Mouse (Mus musculus): Measurements from ENCODE around the gene Caln1. TPM values are rescaled to one million over a fixed set of nuclear protein-coding genes. Genes with fewer than 3 reads are reported as not detected.

Gene Caln1
- polyA plus RNA-seq, 1 experiment from 2014 or later: 0.13 TPM

DNA sequence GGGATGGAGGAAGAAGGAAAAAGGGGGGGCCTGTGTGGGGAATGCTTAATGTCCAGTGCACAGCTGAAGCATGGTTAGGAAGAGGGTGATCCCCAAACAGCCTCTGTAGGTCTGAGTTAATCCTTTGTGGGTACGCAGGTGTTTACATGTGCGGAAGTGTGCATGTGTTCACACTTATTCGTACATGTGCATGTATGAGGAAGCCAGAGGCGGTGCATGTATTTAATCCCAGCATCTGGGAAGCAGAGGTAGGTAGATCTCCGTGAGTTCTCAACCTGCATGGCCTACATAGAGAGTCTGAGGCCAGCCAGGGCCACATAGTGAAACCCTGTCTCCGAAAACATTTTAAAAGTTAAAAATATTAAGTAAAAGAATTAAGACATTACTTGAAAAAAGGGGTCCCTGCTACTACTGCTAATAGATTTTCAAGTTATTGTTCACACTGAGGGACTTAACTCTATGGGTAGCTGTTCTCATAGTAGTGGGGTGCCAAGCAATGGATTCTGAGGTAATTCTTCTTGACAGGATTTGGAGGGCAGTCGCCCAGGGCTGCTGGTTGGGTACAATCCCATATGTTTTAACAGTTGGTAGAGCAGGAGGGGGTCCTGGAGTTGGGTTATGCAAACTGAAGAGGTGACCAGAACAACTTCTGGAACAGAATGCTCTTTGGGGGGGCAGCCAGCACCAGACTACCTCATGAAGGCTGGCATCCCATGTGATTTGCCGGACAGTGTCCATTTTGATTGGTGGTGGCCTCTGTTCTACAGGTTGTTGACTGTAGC, 31.1 kb downstream of the Caln1 start:
- DNase-seq (ENCODE audit: low spot score): no peak
- WGBS: 92% methylated on average over 8 of the region's 8 CpGs
- H3K4me1 ChIP-seq: no peaks in the 10 kb centered on the region
- H3K27ac ChIP-seq: no peak overlapping the region
- H3K4me3 ChIP-seq: no peak overlapping the region
- no peaks in the 10 kb centered on the region for H3K9me3 ChIP-seq (replicated peaks)
- H3K27me3 ChIP-seq (ENCODE audit: low read depth, poor library complexity, severe bottlenecking): no peaks in the 10 kb centered on the region
- H3K36me3 ChIP-seq: no peaks in the 10 kb centered on the region

- DNase-seq (ENCODE audit: low spot score): peak; percentile 73
Observed at GRCm38 (mm10) chr5:130405201-130405600, 35.9 kb downstream of the Caln1 start.

GRCm38 (mm10) chr5:130409706-130410105, 40.5 kb downstream of the Caln1 start:
- H3K4me1 ChIP-seq: no peaks in the 10 kb centered on the region
- WGBS: 98% methylated on average over 6 of the region's 6 CpGs
- H3K27me3 ChIP-seq (ENCODE audit: low read depth, poor library complexity, severe bottlenecking): no peaks in the 10 kb centered on the region
- no peak overlapping the region for H3K4me3 ChIP-seq
- no peaks in the 10 kb centered on the region for H3K36me3 ChIP-seq
- no peaks in the 10 kb centered on the region for H3K9me3 ChIP-seq (replicated peaks)
- H3K27ac ChIP-seq: no peak overlapping the region
- DNase-seq (ENCODE audit: low spot score): no peak

More at GRCm38 (mm10) chr5:130405201-130405600, 35.9 kb downstream of the Caln1 start:
- WGBS: 41% methylated on average over 1 of the region's 1 CpGs
- H3K4me3 ChIP-seq: no peak overlapping the region
- no peak overlapping the region for H3K27ac ChIP-seq
- H3K27me3 ChIP-seq (ENCODE audit: low read depth, poor library complexity, severe bottlenecking): no peaks in the 10 kb centered on the region
- no peaks in the 10 kb centered on the region for H3K9me3 ChIP-seq (replicated peaks)
- H3K4me1 ChIP-seq: no peaks in the 10 kb centered on the region
- H3K36me3 ChIP-seq: no peaks in the 10 kb centered on the region

GRCm38 (mm10) chr5:130411516-130411915, 42.3 kb downstream of the Caln1 start:
- Histone ChIP-seq H3K36me3 (no peaks in the 10 kb centered on the region), H3K9me3 (replicated peaks) (no peaks in the 10 kb centered on the region), H3K27ac (no peak overlapping the region), H3K27me3 (ENCODE audit: low read depth, poor library complexity, severe bottlenecking) (no peaks in the 10 kb centered on the region), H3K4me3 (no peak overlapping the region), H3K4me1 (no peaks in the 10 kb centered on the region)
- WGBS: 93% methylated on average over 17 of the region's 17 CpGs
- no peak for DNase-seq (ENCODE audit: low spot score)

DNA sequence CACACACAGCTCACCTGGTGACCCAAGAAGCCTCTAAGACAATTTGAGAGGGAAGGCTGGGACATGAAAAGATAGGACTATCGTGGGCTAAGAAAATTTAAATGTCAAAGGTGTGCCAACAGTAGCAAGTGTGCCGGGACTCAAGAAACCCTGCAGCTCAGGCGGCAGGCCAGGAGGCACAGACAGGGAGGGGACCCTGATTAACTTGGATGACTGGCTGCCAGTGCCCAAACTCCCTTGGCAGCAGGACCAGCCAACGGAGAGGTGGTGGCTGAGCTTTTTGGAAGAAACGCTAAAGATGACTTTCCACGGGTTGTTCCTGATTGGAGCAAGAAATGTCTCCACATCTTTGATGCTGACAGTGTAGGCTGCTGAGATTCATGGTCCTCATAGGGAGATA, 78.2 kb downstream of the Caln1 start:
- H3K27me3 ChIP-seq (ENCODE audit: low read depth, poor library complexity, severe bottlenecking): peaks cover 69% of the 10 kb centered on the region

GRCm38 (mm10) chr5:130448491-130448890, 79.2 kb downstream of the Caln1 start:
- Histone ChIP-seq H3K9me3 (replicated peaks) (no peaks in the 10 kb centered on the region), H3K27me3 (ENCODE audit: low read depth, poor library complexity, severe bottlenecking) (peaks cover 78% of the 10 kb centered on the region), H3K4me3 (peak overlapping the region; percentile 61), H3K27ac (peak overlapping the region; percentile 50; the same call in 1 of the 2 replicates), H3K36me3 (no peaks in the 10 kb centered on the region), H3K4me1 (peaks cover 21% of the 10 kb centered on the region)
- WGBS: 1% methylated on average over 20 of the region's 20 CpGs
- DNase-seq (ENCODE audit: low spot score): no peak

More for the DNA sequence above, 78.2 kb downstream of the Caln1 start:
- no peaks in the 10 kb centered on the region for H3K9me3 ChIP-seq (replicated peaks)
- no peak for DNase-seq (ENCODE audit: low spot score)
- no peak overlapping the region for H3K27ac ChIP-seq
- WGBS: 39% methylated on average over 6 of the region's 6 CpGs
- H3K36me3 ChIP-seq: no peaks in the 10 kb centered on the region
- no peak overlapping the region for H3K4me3 ChIP-seq
- H3K4me1 ChIP-seq: peaks cover 21% of the 10 kb centered on the region

DNA sequence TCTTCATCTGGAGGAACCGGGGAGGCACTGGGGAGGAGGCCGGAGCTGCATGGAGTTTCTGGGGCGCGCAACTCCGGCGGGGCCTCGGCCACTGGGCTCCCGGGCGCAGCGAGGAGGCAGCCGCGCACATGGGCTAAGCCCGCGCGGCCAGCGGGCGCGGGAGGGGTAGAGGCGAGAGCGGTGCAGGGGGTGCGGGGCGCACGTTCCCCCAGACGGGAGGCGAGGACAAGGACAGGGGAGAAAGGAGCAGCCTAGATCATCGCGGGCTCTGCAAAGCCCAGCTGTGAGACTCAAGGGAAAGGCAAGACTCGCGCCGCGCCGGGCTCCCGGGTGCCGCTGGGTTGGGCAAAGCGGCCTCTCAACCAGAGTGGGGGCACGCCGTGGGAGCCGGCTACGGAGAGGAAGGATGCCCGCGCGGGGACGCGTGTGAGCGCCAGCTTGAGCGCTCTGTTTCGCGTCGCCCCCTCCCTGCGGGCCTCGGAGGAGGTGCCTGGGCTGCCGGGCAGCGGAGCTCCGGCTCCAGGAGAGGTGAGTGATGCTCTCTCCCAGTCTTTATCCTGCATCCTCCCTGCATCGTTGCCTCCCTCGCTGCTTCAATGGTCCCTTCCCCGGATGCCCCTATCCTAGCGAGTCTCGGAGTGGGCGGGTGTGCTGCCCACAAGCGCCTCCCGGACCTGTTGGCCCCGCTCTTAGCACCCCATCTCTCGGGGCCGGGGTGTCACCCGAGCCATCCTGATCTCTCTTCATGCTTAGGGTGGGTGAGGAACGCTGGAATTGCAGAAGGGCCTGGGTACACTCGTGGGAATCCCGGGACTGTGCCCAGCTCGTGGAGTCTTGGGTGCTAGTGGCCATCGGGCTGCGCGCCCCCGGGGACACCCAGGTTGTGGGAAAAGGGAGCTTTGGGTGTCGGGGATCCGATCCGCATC, 79.9 kb downstream of the Caln1 start:
- Histone ChIP-seq H3K27ac (peak overlapping the region; percentile 50; the same call in 1 of the 2 replicates), H3K4me3 (peak overlapping the region; percentile 61), H3K36me3 (no peaks in the 10 kb centered on the region), H3K9me3 (replicated peaks) (no peaks in the 10 kb centered on the region), H3K27me3 (ENCODE audit: low read depth, poor library complexity, severe bottlenecking) (peaks cover 78% of the 10 kb centered on the region), H3K4me1 (peaks cover 21% of the 10 kb centered on the region)
- 1% methylated on average over 77 of the region's 77 CpGs for WGBS
- peak; percentile 59 for DNase-seq (ENCODE audit: low spot score)

GRCm38 (mm10) chr5:130450031-130450541, 80.8 kb downstream of the Caln1 start:
- Histone ChIP-seq H3K36me3 (no peaks in the 10 kb centered on the region), H3K9me3 (replicated peaks) (no peaks in the 10 kb centered on the region), H3K27ac (no peak overlapping the region), H3K4me1 (peaks cover 21% of the 10 kb centered on the region), H3K4me3 (peak overlapping the region; percentile 61; the same call in 1 of the 2 replicates), H3K27me3 (ENCODE audit: low read depth, poor library complexity, severe bottlenecking) (peaks cover 78% of the 10 kb centered on the region)
- DNase-seq (ENCODE audit: low spot score): peak; percentile 38
- WGBS: 8% methylated on average over 14 of the region's 14 CpGs

- no peak for DNase-seq (ENCODE audit: low spot score)
- no peaks in the 10 kb centered on the region for H3K4me1 ChIP-seq
- no peaks in the 10 kb centered on the region for H3K36me3 ChIP-seq
- H3K9me3 ChIP-seq (replicated peaks): no peaks in the 10 kb centered on the region
- 0 out of 2 replicates have a peak, but pooled peaks cover 2% of the 10 kb centered on the region for H3K27me3 ChIP-seq (ENCODE audit: low read depth, poor library complexity, severe bottlenecking)
- 92% methylated on average over 7 of the region's 7 CpGs for WGBS
- H3K27ac ChIP-seq: no peak overlapping the region
- no peak overlapping the region for H3K4me3 ChIP-seq
Observed at GRCm38 (mm10) chr5:130458076-130458475, 88.8 kb downstream of the Caln1 start.

GRCm38 (mm10) chr5:130472209-130472608, 103.0 kb downstream of the Caln1 start:
- DNase-seq (ENCODE audit: low spot score): no peak
- 82% methylated on average over 10 of the region's 10 CpGs for WGBS
- no peak overlapping the region for H3K27ac ChIP-seq
- H3K36me3 ChIP-seq: no peaks in the 10 kb centered on the region
- no peaks in the 10 kb centered on the region for H3K4me1 ChIP-seq
- no peaks in the 10 kb centered on the region for H3K9me3 ChIP-seq (replicated peaks)
- no peaks in the 10 kb centered on the region for H3K27me3 ChIP-seq (ENCODE audit: low read depth, poor library complexity, severe bottlenecking)
- H3K4me3 ChIP-seq: no peak overlapping the region

GRCm38 (mm10) chr5:130474876-130475275, 105.6 kb downstream of the Caln1 start:
- Histone ChIP-seq H3K4me1 (no peaks in the 10 kb centered on the region), H3K9me3 (replicated peaks) (no peaks in the 10 kb centered on the region), H3K4me3 (no peak overlapping the region), H3K27ac (no peak overlapping the region), H3K27me3 (ENCODE audit: low read depth, poor library complexity, severe bottlenecking) (no peaks in the 10 kb centered on the region), H3K36me3 (no peaks in the 10 kb centered on the region)
- 84% methylated on average over 6 of the region's 6 CpGs for WGBS
- DNase-seq (ENCODE audit: low spot score): no peak

DNA sequence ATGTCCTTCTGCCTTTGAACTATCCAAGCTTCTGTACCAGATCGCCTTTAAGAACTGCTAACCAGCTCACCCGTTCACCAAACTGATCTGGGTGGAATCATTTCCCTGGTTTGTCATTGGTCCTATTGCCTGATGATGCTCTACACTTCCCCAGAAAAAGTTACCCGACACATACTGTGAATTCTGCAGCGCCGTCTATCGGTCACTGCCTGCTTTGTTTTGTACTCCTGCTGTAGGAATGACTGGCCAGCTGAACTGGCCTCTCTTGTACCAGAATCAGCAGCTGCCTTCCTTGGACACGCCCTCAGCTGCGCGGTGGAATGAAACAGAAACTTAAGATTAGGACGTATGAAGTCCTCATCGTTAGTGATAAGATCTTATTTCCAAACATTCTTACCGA, 107.5 kb downstream of the Caln1 start:
- Histone ChIP-seq H3K27ac (no peak overlapping the region), H3K4me3 (no peak overlapping the region), H3K4me1 (no peaks in the 10 kb centered on the region), H3K36me3 (no peaks in the 10 kb centered on the region), H3K27me3 (ENCODE audit: low read depth, poor library complexity, severe bottlenecking) (no peaks in the 10 kb centered on the region), H3K9me3 (replicated peaks) (no peaks in the 10 kb centered on the region)
- DNase-seq (ENCODE audit: low spot score): no peak
- WGBS: 77% methylated on average over 12 of the region's 12 CpGs

DNA sequence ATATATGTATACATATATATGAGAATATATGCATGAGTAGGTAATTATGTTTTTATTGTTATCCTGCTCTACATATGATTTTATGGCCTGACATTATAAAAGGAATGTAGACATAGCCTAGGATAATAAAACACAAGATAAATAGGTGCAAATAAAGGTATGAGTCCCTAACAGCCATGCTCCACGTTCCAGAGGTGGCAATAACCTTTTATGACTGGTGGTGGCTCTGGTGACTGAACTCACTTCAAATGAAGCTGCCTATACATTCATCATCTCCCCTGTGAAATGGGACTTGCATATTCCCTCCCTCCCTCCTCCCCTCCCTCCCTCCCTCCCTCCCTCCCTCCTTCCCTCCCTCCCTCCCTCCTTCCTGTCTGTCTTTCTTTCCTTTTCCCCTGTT, 111.0 kb downstream of the Caln1 start:
- H3K27ac ChIP-seq: no peak overlapping the region
- H3K4me3 ChIP-seq: no peak overlapping the region
- H3K9me3 ChIP-seq (replicated peaks): no peaks in the 10 kb centered on the region
- H3K27me3 ChIP-seq (ENCODE audit: low read depth, poor library complexity, severe bottlenecking): no peaks in the 10 kb centered on the region
- no peaks in the 10 kb centered on the region for H3K36me3 ChIP-seq
- H3K4me1 ChIP-seq: no peaks in the 10 kb centered on the region
- DNase-seq (ENCODE audit: low spot score): no peak
- WGBS: 58% methylated on average over 1 of the region's 1 CpGs
